Mouse (Mus musculus) ES-E14 (cell line): ENCODE data around the gene Ttyh2.

Source experiments
- MAFK ChIP-seq: IDR thresholded peaks from 2 replicates; pipeline ENCODE4 v1.6.1; 2014; ENCODE audit warnings: mild to moderate bottlenecking, low read depth, low read length, inconsistent platforms; ENCODE audit not compliant: insufficient read depth
- ZC3H11A ChIP-seq: IDR thresholded peaks from 2 replicates; pipeline ENCODE4 v1.6.1; 2012; ENCODE audit warnings: low read depth, mild to moderate bottlenecking, inconsistent platforms, low read length, borderline replicate concordance
- ZNF384 ChIP-seq: IDR thresholded peaks from 2 replicates; pipeline ENCODE4 v1.6.1; 2012; ENCODE audit warnings: low read depth, low read length, inconsistent platforms

DNA sequence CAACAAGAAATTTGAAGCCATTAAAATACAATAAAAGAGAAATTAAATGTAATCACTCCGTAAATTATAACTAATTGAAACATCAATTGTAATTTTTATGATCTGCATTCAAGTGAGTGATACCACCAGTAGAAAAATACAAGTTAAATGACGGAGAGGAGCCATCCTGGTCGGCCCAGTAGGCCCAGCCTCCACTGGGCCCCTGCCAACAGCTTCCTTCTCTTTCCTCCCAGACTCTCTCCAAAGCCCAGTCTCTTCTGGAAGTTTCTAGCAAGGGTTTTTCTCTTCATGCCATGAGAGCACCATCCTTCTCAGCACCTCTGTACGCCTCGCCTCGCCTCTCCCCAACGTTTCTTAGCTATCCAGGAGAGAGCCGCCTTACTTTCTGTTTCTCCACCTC lies 34.1 kb upstream of the Ttyh2 start:
- TF ChIP-seq ZNF384 (no peak), ZC3H11A (no peak), MAFK (no peak)
